Mouse (Mus musculus) lung, adult 18-20 months (tissue): Measurements from ENCODE around the gene Isg15.
"Not testable (repeated sequence)": the region's sequence is repeated elsewhere in the genome, so short reads cannot be mapped to it uniquely, and the experiment has no call there.

Experiments used
- DNase-seq, 2 experiments: peaks; one replicate each; pipeline ENCODE4 v3.0.0; 2022; ENCODE audit warnings: mixed read lengths in 2 of 2

The Isg15 gene

DNA sequence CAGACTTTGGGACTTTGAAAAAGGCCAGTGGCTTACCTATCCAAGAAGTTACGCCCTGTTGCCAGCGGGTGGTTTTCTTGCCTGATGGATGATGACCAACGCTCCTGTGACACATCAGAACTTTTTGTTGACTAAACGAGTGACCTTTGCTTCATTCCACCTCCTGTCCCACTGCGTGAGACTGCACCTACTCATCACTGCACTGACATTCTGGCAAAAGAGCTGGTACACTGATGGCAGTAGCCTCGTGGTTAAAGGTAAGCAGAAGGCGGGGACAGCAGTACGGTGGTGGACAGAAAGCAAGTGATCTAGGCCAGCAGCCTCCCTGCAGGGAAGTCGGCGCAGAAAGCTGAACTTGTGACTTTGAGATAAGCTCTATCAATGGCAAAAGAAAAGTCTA lies 49.7 kb downstream of the Isg15 start:
- DNase-seq: not testable (repeated sequence)
